In genomic region chr13:45903519-45904274, GRCm38 (mm10) we compare ENCODE assay signal across 11 mouse cellular contexts.
A peak's percentile ranks its signal among the peaks of the same experiment; 100 is the strongest.
DNase-seq lines count a peak whose midpoint lies in the region; ATAC-seq and TF ChIP-seq lines count a peak whose summit lies in the region.
"Had no signal": no experiment of that assay in that cellular context is flagged by ENCODE, and none has a peak within 500 bp of the region (broad histone marks: within the 10 kb centered on the region; RNA-seq: fewer than 3 reads in every experiment).

No protein-coding gene starts in this region.

- peak overlapping the region; percentile 46; the same call in 1 of the 2 replicates for H3K27ac ChIP-seq in heart, postnatal 0 days (ENCODE audit: low read depth)
- peak overlapping the region; percentile 77 for H3K27ac ChIP-seq in liver, embryonic 14.5 days
- H3K27ac ChIP-seq in gastrocnemius, adult 2 months = no peak overlapping the region
- H3K27ac ChIP-seq in forebrain, embryonic 15.5 days (replicated peaks) = no peak overlapping the region
- H3K27ac ChIP-seq: embryonic facial prominence, embryonic 12.5 days; limb, embryonic 12.5 days; neural tube, embryonic 12.5 days had no signal

- peaks cover 34% of the 10 kb centered on the region for H3K4me1 ChIP-seq in heart, postnatal 0 days (ENCODE audit: control insufficient read depth, insufficient read depth)
- peaks cover 30 to 44% of the 10 kb centered on the region in 2 experiments for H3K4me1 ChIP-seq in liver, embryonic 14.5 days (replicated peaks; ENCODE audit: control insufficient read depth in 2 of 2, insufficient read depth in 2 of 2, low read length in 1 of 2)
- peaks cover 24% of the 10 kb centered on the region for H3K4me1 ChIP-seq in forebrain, embryonic 15.5 days
- H3K4me1 ChIP-seq: neural tube, embryonic 12.5 days had no signal

- no peak overlapping the region for H3K4me3 ChIP-seq in heart, postnatal 0 days (ENCODE audit: low read depth, low read length)
- no peak overlapping the region for H3K4me3 ChIP-seq in liver, embryonic 14.5 days (ENCODE audit: insufficient read depth in 1 of 2, low read depth in 2 of 2, low read length in 2 of 2)
- no peak overlapping the region for H3K4me3 ChIP-seq in gastrocnemius, adult 2 months
- no peak overlapping the region for H3K4me3 ChIP-seq in forebrain, embryonic 15.5 days
- H3K4me3 ChIP-seq: embryonic facial prominence, embryonic 12.5 days; limb, embryonic 12.5 days; neural tube, embryonic 12.5 days had no signal

- TF ChIP-seq EP300 in heart, postnatal 0 days (IDR thresholded peaks at IDR 0.05; ENCODE audit: low read depth) = no peak
- no peak for TF ChIP-seq EP300 in liver, embryonic 14.5 days (IDR thresholded peaks at IDR 0.05; ENCODE audit: low read depth)

- no peaks in the 10 kb centered on the region for H3K27me3 ChIP-seq in heart, postnatal 0 days (ENCODE audit: control insufficient read depth, insufficient read depth, low read length)
- H3K27me3 ChIP-seq in liver, embryonic 14.5 days (ENCODE audit: control insufficient read depth, insufficient read depth, low read length) = no peaks in the 10 kb centered on the region
- H3K27me3 ChIP-seq in forebrain, embryonic 15.5 days = no peaks in the 10 kb centered on the region
- H3K27me3 ChIP-seq: embryonic facial prominence, embryonic 12.5 days; limb, embryonic 12.5 days; neural tube, embryonic 12.5 days had no signal

- no peak overlapping the region for H3K4me2 ChIP-seq in heart, postnatal 0 days (ENCODE audit: low read depth, low read length)
- H3K4me2 ChIP-seq in liver, embryonic 14.5 days (ENCODE audit: low read depth) = peak overlapping the region; percentile 56
- no peak overlapping the region for H3K4me2 ChIP-seq in forebrain, embryonic 15.5 days (replicated peaks)
- H3K4me2 ChIP-seq: embryonic facial prominence, embryonic 12.5 days; limb, embryonic 12.5 days; neural tube, embryonic 12.5 days had no signal

- H3K36me3 ChIP-seq in heart, postnatal 0 days (replicated peaks; ENCODE audit: control insufficient read depth, insufficient read depth, low read length) = no peaks in the 10 kb centered on the region
- no peaks in the 10 kb centered on the region for H3K36me3 ChIP-seq in liver, embryonic 14.5 days (replicated peaks; ENCODE audit: control insufficient read depth, insufficient read depth, low read depth)
- no peaks in the 10 kb centered on the region for H3K36me3 ChIP-seq in forebrain, embryonic 15.5 days
- H3K36me3 ChIP-seq: embryonic facial prominence, embryonic 12.5 days; limb, embryonic 12.5 days; neural tube, embryonic 12.5 days had no signal

- intact Hi-C loops in gastrocnemius, adult 2 months (cut with DNase I) = no loop called here

- DNase-seq in adrenal gland, postnatal 10 days = peak; percentile 27
- DNase-seq in adrenal gland, postnatal 14 days = no peak
- DNase-seq in CD4-positive, CD25-positive, alpha-beta regulatory T cell, adult 2 months (ENCODE audit: low read depth, low spot score) = peak; percentile 31
- no peak for DNase-seq in heart, postnatal 0 days (ENCODE audit: low spot score)
- DNase-seq in liver, embryonic 14.5 days (ENCODE audit: low read depth in 3 of 3, low spot score in 3 of 3) = peak; percentile 45 to 49 (median 45)
- no peak for DNase-seq in embryo, embryonic 10.5 days (ENCODE audit: low spot score)
- DNase-seq in gastrocnemius, adult 2 months = no peak

- no peaks in the 10 kb centered on the region for H3K9me3 ChIP-seq in heart, postnatal 0 days (replicated peaks; ENCODE audit: control insufficient read depth, low read length)
- H3K9me3 ChIP-seq in liver, embryonic 14.5 days (ENCODE audit: control insufficient read depth, low read length) = no peaks in the 10 kb centered on the region
- H3K9me3 ChIP-seq in forebrain, embryonic 15.5 days = no peaks in the 10 kb centered on the region
- H3K9me3 ChIP-seq: embryonic facial prominence, embryonic 12.5 days; limb, embryonic 12.5 days; neural tube, embryonic 12.5 days had no signal

- WGBS in heart, postnatal 0 days = 54% methylated on average over 12 of the region's 12 CpGs
- WGBS in liver, embryonic 14.5 days (ENCODE audit: insufficient replicate concordance) = 2% methylated on average over 12 of the region's 12 CpGs
- WGBS in forebrain, embryonic 15.5 days = 80% methylated on average over 12 of the region's 12 CpGs

- no peak for ATAC-seq in heart, postnatal 0 days (ENCODE audit: insufficient read depth, low read depth)
- peak; percentile 85 for ATAC-seq in liver, embryonic 14.5 days (ENCODE audit: insufficient read depth)
- no peak for ATAC-seq in forebrain, embryonic 15.5 days (replicated peaks)

- no peak overlapping the region for H3K9ac ChIP-seq in heart, postnatal 0 days (replicated peaks; ENCODE audit: low read depth, low read length)
- H3K9ac ChIP-seq in liver, embryonic 14.5 days (replicated peaks) = peak overlapping the region; percentile 2; the same call in 1 of the 2 replicates
- no peak overlapping the region for H3K9ac ChIP-seq in forebrain, embryonic 15.5 days (replicated peaks)
- H3K9ac ChIP-seq: embryonic facial prominence, embryonic 12.5 days; limb, embryonic 12.5 days; neural tube, embryonic 12.5 days had no signal

- TF ChIP-seq CTCF in heart, postnatal 0 days (IDR thresholded peaks at IDR 0.05; ENCODE audit: low read depth) = no peak
- TF ChIP-seq CTCF in liver, embryonic 14.5 days (IDR thresholded peaks at IDR 0.05; ENCODE audit: low read depth) = no peak
- no peak for TF ChIP-seq CTCF in gastrocnemius, adult 2 months (IDR thresholded peaks at IDR 0.05)

Comparison
In these comparisons a context has a peak if more than half of its experiments do, and no peak if none do; other contexts are left out.
1. DNase-seq: peak in adrenal gland, postnatal 10 days (single experiment), CD4-positive, CD25-positive, alpha-beta regulatory T cell, adult 2 months (single experiment) and liver, embryonic 14.5 days (3 of 3); none in adrenal gland, postnatal 14 days (single experiment), heart, postnatal 0 days (single experiment), embryo, embryonic 10.5 days (single experiment) and gastrocnemius, adult 2 months (single experiment).
2. H3K27ac ChIP-seq: peak in heart, postnatal 0 days (single experiment) and liver, embryonic 14.5 days (single experiment); none in gastrocnemius, adult 2 months (single experiment) and forebrain, embryonic 15.5 days (single experiment).